Mouse (Mus musculus) embryonic fibroblast, embryonic 13.5 days (primary cell): ENCODE results near the gene Psme2b. TPM values are rescaled to one million over a fixed set of nuclear protein-coding genes. Genes with fewer than 3 reads are reported as not detected.
"Not testable (repeated sequence)": the region's sequence is repeated elsewhere in the genome, so short reads cannot be mapped to it uniquely, and the experiment has no call there.

Experiments used
- H3K27ac ChIP-seq: 2 replicates; pipeline ENCODE4 v1.5.1; 2012; ENCODE audit warnings: low read length, control low read depth, inconsistent platforms; ENCODE audit not compliant: insufficient read depth
- H3K4me1 ChIP-seq: 2 replicates; pipeline ENCODE4 v1.6.1; 2011; ENCODE audit warnings: low read length; ENCODE audit not compliant: control insufficient read depth, insufficient read depth
- H3K4me3 ChIP-seq: 2 replicates; pipeline ENCODE4 v1.5.1; 2011; ENCODE audit warnings: mild to moderate bottlenecking, control low read depth, low read length; ENCODE audit not compliant: insufficient read depth
- polyA plus RNA-seq: library from polyadenylated mRNA; stranded (reverse); fragments of >200 nt; gene quantifications from 2 replicates; pipeline ENCODE4 v1.2.4, GENCODE M21; 2011; ENCODE audit warnings: low read depth; ENCODE audit not compliant: missing spikeins, insufficient read length

The Psme2b gene
- 19.5 and 24.3 TPM in 2 replicates for polyA plus RNA-seq

GRCm38 (mm10) chr11:48946090-48946489 lies at the start of gene Psme2b:
Gene Psme2b (minus strand): TSS chr11:48946190.
- not testable (repeated sequence) for H3K4me3 ChIP-seq, H3K4me1 ChIP-seq, H3K27ac ChIP-seq

GRCm38 (mm10) chr11:48994018-48994417 lies 48.0 kb upstream of the Psme2b start, which contains the start of gene Tgtp1:
Gene Tgtp1 (minus strand): TSS chr11:48994172.
- not testable (repeated sequence) for H3K27ac ChIP-seq, H3K4me1 ChIP-seq, H3K4me3 ChIP-seq

DNA sequence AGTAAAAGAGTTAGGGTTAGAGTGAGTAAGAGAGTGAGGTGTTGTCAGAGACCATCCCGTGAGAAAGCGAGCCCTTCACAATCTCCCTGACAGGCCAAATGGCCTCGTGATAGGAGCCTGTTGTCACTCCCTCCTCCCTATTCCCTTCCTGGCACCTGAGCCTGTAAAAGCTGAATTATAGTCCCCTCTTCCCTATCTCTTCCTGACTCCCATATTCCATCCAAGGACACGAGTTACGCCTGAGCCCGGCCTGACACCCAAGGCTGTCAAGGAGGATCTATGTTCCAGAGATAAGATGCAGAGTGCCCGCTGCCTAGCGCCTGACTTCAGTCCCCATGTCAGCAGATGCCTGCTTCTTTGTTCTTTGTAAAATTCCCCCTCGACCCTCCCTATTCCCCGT lies 47.3 kb upstream of the Psme2b start:
- not testable (repeated sequence) for H3K27ac ChIP-seq, H3K4me1 ChIP-seq, H3K4me3 ChIP-seq

- H3K4me3 ChIP-seq, H3K27ac ChIP-seq, H3K4me1 ChIP-seq: not testable (repeated sequence)
These were observed 45.9 kb upstream of the Psme2b start, which contains the start of gene Gm12185 for GRCm38 (mm10) chr11:48991740-48992520. Gene Gm12185 (minus strand): TSS chr11:48992226.

DNA sequence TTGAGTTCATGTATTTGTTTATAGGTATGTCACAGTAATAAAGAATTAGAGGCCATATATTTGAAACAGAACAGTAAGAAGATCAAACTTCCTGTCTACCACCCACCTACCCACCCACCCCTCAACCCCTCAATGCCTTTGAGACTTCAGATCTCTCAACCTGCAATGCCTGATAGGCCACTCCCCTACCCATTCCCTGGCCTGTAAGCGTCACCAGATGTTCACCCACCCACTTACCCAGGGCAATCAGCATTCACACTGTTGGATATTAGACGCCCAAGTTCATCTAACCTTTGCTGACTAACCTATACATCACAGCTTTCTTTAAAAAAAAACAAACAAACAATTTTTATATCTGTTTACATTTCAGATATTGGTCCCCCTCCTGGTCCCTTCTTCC lies 44.0 kb upstream of the Psme2b start:
- H3K4me3 ChIP-seq, H3K4me1 ChIP-seq, H3K27ac ChIP-seq: not testable (repeated sequence)

GRCm38 (mm10) chr11:48988219-48988618 lies 42.2 kb upstream of the Psme2b start:
- H3K4me3 ChIP-seq, H3K4me1 ChIP-seq, H3K27ac ChIP-seq: not testable (repeated sequence)

- not testable (repeated sequence) for H3K4me3 ChIP-seq, H3K27ac ChIP-seq, H3K4me1 ChIP-seq
These were observed 36.9 kb upstream of the Psme2b start for GRCm38 (mm10) chr11:48982848-48983247.

DNA sequence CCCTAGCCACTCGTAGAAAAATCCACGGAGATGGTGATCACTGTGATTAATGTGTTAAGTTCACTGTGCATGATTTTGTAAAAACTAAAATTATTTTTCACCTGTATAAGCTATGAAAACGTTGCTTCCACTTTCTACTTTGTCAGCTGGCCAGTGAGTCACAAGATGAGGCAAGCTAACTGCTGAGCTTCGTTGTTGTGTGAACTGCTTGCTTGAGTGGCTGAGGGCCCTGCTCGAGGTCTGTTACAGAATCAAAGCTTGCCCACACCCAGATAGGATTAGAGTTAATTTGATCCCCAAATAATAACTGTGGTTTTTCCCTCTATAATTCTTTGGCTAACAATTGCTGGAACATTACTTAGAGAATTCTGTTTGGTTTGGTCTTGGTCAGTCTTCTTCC lies 34.1 kb upstream of the Psme2b start:
- not testable (repeated sequence) for H3K4me1 ChIP-seq, H3K27ac ChIP-seq, H3K4me3 ChIP-seq

DNA sequence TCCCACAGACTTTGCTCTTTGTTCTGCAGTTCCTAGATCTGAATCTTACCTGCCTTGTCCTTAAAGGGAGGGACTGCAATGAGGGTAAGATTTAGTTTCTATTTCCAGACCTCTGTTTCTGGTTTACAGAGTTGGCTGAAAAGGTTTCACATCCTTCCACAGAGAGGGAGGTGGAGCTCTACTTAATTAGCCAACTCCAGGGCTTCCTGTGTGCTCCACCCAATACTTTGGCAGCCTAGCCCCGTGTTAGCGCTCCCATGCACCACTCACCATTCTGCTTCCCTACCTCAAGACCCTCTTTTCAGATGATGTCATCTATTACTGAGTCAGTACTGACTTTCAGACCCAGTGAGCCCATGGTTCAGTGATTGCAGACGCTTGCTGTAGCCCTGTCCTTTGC lies 33.3 kb upstream of the Psme2b start, which contains the start of gene 9930111J21Rik1:
Gene 9930111J21Rik1 (minus strand): TSS at position 148 of the 400 bp plus-strand sequence.
- not testable (repeated sequence) for H3K4me1 ChIP-seq, H3K27ac ChIP-seq, H3K4me3 ChIP-seq

- not testable (repeated sequence) for H3K4me3 ChIP-seq, H3K27ac ChIP-seq, H3K4me1 ChIP-seq
These were observed 32.4 kb upstream of the Psme2b start, which contains the start of gene Olfr56 for GRCm38 (mm10) chr11:48978240-48978939. Gene Olfr56 (plus strand): TSS chr11:48978889.

GRCm38 (mm10) chr11:48974686-48975085 lies 28.7 kb upstream of the Psme2b start:
- not testable (repeated sequence) for H3K4me3 ChIP-seq, H3K27ac ChIP-seq, H3K4me1 ChIP-seq

DNA sequence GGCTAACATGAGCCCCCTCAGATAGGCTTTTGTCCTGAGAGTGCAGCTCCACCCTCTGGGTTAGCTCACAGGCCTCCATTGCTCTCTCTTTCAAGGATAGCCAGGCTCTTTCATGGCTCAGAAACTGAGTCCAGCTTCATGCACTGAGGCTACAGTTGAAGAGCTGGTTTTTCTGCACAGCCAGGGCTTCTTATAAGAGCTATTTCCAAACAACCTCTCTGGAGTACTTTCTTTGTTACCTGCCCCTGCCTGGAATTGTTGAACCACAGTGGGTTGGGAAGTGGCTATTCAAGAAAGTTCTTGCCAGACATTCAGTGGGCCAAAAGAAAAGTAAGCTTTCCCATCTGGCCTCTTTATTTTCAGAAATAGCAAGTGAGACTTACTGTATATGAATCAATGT lies 6.7 kb downstream of the Psme2b start:
- not testable (repeated sequence) for H3K4me1 ChIP-seq, H3K27ac ChIP-seq, H3K4me3 ChIP-seq

DNA sequence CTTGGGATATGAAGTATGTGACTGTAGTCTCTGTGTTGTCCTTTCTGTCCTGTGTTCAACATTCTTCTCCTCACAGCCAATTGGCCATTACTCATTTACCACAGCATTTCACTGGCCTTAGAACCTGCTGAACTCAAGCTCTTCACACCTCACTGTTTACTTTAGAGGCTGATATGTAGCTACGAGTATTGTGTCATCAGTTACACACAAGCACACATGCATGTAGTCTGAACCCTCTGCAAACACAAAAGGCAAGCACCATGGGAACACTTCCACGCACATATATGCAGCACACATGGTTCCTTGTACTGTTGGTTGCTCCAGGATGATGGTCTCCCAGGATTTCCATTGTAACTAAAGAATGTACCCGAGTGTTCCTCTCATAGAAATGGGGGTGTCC lies 10.7 kb downstream of the Psme2b start:
- H3K27ac ChIP-seq, H3K4me1 ChIP-seq, H3K4me3 ChIP-seq: not testable (repeated sequence)

- not testable (repeated sequence) for H3K4me3 ChIP-seq, H3K27ac ChIP-seq, H3K4me1 ChIP-seq
These were observed 12.1 kb downstream of the Psme2b start for GRCm38 (mm10) chr11:48933923-48934322.

DNA sequence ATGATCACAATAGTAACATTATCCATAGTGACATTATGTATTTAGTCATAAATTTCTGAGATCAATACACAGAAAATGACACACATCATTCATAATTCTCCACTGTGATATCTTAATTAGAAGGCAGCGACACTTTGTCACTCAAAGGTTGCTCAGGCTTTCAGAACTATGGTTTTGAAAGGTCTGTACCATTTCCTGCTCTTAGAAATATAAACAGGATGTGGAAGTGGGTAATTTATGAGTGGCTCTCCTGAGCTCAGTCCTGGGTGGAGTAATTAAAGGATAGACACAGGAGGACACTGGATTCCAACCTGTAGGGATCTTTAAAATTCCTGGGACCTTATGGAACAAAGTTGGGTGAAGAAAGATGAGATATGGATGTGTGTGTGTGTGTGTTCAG lies 12.6 kb downstream of the Psme2b start:
- not testable (repeated sequence) for H3K27ac ChIP-seq, H3K4me1 ChIP-seq

GRCm38 (mm10) chr11:48928068-48928467 lies 17.9 kb downstream of the Psme2b start:
- H3K4me1 ChIP-seq, H3K4me3 ChIP-seq, H3K27ac ChIP-seq: not testable (repeated sequence)

More for the DNA sequence above, 12.6 kb downstream of the Psme2b start:
- H3K4me3 ChIP-seq: not testable (repeated sequence)
